Mouse (Mus musculus) mouse trophoblast stem cell (cell line): ENCODE data around the gene Tbrg4.

Experiments used
- in situ Hi-C, 2 experiments: fragments of 300-500 bp; cut with MseI, MboI; formaldehyde crosslinking; loops; 2 replicates in 1 of 2; 3 replicates in 1 of 2; pipeline ENCODE4 v1.15.1; 2025

Gene Tbrg4

DNA sequence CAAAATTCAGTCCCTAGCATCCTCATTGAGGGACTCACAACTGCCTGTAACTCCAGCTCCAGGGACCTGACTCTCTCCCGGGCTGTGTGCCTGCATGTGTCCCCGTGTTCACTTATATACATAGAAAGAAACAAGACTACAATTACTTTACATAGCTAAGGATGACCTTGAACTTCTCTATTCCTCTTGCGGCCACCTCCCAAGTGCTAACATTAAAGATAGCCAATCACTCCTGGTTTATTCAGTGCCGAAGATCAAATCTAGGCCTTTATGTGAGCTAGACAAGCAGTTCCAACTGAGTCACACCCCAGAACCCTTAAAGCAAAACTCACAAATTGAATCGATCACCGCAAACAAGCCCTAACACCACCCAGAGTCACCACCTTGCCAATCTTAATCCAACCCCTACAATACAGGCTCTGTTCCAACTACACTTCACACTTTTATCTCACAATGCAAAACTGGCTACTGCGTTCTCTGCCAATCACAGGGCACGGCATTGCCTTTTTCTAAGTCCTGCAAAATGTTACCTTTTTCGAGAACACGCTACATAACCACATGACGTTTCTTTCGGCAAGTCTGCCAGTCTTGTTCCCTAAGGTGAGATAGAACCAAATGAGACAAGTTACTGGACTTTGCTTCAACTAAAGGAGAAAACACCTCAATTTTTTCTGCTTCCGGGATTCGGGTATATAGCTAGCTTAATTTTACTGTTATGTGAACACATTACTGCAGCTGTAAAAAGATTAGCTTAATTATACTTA, 1.1 kb downstream of the Tbrg4 start:
- in situ Hi-C loops, result no loop called here

DNA sequence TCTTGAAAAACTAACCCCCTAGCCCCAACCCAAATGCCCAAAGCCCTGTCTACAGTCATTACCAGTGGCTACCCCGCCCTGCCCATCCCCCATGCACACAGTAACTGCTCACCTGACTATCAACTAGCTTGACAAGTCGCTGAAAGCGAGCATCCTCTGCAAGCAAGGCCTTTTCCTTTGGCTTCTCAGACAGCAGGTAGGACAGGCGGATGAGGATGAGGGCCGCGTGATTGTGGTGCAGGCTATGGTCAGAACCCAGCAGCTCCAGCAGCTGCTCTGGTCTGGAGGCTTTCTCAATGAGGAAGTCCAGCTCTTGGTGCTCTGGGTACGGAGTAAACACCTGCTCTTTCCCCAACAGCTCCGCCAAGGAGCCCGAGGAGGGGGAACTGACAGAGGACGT, 2.2 kb downstream of the Tbrg4 start:
- in situ Hi-C loops, result no loop called here

DNA sequence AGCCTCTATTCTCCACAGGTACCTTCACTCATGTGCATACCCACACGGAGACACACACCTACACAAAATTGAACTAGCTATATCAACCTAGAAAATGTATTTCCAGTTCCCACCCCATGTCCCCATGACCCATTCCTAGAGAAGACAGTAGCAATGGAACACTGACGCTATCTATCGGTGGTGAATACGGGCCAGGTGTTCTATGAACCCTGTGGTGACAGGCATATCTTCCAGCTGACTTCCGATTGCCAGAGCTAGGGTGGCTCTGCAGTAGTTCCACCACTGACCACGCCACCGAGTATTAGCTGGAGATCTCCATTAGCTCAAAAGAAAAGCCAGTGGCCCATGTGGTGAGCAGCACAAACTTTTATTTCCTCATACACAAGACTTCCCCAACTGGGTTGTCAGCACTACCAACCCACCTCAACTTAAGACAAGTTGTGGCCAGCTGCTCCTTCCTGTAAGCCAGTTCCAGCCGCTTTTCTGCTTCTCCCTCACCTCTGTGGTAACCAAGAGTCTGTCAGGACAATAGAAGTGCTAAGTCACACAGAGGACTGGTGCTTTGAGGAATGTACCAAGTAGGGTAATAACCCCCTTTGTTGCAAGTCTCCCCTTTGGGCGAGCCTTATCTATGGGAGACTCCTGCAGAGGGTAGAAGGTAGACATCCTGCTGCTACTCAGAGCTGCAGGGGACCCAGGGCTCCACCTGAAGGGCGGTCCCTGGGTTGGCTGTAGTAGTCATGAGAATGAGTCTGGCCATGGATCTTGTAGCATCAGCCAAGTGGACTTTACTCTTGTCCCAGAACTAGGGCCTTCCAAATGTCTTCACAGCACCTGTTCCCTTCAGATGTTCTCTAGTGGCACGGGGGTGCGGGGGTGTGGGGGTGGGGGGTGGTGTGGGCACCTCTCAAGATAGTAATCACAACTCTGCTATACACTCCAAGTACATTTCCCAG, 10.3 kb downstream of the Tbrg4 start:
- in situ Hi-C loops, result no loop called here

DNA sequence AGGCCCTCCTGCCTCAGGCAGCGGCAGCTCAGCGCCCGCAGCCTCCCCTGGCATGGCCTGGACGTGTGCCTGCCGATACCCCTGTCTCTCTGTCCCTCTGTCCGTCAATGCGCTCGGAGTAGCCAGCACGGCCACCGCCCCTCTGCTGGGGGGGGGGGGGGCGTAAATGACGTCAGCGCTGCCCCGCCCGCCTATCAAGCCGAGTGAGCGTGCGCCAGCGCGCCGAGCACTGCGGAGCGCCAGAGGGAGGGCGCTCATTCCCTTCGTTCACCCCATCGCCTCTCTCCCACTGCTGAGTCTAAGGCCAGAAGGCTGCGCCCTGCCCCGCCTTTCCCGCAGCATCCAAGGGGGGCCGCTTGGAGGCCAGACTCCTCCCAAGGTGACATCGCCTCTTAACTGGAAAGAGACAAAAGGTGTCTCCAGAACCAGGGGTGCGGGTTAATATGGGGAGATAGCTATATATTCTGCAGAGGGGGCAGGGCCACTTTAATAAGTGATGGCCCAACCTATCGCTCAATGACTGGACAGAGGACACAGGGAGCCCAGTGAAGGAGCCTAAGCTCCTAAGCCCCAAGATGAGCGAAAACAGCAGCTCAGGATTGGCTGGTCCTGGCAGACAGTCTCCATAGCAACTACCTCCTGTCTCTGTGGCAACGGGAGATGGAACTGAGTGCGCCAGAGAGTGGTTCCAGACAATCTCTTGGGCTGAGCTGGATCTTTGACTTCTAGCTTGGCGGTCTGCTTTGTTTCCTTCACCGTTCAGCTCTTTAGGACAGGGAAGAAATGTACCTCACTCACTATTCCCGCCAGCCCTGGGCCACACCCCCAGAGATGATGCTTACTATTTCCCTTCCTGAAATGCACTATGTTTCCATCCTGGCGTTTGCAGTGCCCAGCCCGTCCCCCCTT, 20.1 kb downstream of the Tbrg4 start, which contains the start of gene Nacad:
Nacad (minus strand) TSS at position 563 of the 909 bp plus-strand sequence.
- in situ Hi-C loops, result no loop called here

DNA sequence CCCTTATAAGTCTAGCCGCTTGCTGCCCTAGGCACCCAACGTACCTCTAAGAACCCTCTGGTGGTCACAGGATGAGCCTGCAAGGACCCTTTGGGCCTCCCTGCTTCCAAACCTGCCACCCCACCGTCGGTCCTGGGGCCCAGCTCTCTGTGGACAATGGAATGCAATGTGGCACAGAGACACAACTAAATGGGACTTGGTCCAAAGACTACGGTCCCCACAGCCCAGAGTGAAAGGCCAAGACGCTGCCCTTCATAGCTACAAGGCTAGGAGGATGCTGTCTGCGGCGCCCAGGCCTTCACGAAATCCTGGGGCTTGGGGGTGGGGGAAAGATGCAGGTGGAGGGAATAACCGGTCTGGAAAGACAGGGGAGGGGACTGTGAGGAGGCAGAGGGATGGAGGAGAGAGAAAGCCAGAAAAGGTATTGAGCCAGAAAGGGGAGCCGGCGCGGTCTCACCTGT, 20.8 kb downstream of the Tbrg4 start:
- in situ Hi-C loops, result no loop called here

DNA sequence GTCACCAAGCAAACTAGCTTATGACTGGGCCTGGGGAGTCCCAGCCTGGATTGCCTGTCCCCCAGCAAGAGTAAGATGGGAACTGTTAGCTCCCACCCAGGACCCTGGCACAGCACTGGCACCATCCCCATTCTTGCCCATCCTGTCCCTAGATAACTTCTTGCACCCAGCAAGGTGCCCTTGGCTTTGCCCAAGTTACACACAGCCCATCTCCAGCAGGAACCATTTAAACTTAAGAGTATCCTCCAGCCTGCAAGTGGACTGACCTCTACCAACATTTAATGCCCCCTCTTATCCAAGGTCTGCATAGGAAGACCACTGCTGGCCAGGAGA, 21.3 kb downstream of the Tbrg4 start:
- in situ Hi-C loops, result no loop called here

DNA sequence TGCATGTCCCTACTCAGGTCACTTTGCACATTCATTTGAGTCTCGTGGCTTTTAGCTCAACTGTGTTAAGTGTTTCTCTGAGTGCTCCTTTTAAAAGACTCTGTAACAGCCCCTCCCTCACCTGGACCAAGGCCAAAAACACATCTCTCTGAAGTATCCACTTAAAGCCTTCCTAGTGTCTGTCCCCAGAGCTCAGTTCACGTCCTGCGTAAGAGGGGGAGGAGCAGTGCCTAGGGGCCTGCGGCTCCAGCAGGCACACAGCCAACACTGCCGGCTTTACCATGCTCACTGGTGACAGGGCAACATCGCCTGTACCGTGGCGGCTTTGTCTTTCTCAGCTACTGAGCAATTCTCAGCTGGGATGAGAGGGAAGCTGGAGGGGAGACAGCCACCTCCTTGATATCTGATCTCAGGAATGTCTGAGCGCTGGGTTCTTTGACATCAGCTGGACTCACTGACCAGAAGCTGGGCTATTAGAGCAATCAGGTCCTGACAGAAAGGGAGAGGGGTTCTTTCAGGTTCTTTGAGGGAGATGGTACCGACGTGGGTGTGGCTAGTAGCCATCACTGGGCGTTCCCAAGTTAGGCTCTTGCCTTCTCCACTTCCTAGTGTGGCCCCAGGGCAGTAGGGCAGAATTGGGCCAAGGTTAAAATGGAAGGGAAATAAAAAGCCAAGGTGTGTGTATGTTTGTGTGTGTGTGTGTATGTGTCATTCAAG, 21.8 kb downstream of the Tbrg4 start:
- in situ Hi-C loops, result no loop called here

DNA sequence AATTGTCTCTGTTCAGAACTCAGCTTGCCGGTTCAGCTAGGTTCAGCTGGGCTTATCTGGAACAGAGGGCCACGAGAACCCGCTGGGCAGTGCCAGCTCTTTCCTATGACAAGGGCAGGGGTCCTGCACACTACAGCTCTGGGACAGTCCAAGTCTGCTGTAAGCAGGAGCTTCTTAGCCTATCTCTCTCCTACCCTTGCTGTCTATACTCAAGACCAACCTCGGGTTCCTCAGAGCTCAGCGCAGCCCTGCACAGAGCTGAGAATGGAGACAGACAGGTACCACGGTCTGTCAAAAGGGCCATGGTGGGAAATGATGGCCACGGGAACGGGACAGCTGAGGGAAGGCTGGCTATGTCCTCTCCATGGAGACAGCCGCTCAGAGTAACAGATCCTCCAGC, 22.6 kb downstream of the Tbrg4 start:
- in situ Hi-C loops, result no loop called here

DNA sequence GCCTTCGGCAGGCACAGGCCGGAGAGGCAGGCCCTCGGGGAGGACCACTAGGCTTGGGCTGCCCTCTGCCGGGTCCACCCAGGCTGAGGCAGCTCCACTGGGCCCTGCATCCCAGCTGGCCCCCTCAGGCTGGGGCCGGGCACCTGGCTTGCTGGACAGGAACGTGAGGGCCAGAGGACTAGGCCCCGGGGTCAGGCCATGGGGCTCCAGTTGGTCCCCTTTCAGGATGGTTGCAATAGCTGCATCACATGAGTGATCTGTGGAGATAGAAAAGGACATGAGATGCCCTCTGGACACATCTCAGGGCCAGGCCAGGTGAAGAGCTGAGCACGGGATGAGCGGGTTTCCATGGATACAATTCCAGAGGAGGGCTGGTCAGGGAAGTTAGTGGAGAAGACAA, 23.2 kb downstream of the Tbrg4 start:
- in situ Hi-C loops, result no loop called here

DNA sequence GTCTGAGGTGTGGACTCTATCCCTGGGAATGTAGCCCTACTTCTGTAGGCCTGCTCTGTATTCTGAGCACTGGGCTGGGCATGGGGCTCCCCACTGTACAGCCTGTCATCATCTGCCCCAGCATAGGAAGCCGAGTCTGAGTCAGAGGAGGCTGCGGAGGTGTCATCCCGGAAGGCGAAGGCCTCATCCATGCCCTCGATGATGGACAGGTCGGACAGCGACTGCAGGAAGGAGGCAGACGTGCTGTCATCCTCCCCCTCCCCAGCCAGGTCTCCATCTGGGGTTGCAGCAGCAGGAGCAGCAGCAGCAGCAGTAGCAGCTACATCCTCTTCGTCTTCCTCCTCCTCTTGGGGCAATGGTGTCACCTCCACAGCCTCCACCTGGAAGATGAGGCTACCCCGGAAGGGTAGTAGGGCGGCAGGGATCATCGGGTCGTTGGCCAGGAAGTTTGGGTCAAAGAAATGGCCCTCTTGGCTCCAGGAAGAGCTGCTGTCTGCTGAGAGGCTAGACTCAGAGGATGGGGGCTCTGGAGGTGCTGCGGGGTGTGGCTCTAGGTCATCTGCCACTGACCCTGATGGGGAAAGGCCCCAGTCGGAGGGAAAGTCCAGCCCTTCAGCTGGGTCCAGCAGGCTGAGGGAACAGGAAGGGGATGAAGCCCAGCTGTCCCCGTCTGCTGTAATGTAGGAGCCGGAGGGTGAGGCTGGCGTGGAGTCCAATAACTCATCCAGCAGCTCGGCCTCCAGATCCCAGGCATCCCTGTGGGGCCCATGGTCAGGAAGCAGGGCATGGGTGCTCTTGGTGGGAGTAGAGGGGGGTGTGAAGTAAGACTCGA, 24.0 kb downstream of the Tbrg4 start:
- in situ Hi-C loops, result no loop called here

DNA sequence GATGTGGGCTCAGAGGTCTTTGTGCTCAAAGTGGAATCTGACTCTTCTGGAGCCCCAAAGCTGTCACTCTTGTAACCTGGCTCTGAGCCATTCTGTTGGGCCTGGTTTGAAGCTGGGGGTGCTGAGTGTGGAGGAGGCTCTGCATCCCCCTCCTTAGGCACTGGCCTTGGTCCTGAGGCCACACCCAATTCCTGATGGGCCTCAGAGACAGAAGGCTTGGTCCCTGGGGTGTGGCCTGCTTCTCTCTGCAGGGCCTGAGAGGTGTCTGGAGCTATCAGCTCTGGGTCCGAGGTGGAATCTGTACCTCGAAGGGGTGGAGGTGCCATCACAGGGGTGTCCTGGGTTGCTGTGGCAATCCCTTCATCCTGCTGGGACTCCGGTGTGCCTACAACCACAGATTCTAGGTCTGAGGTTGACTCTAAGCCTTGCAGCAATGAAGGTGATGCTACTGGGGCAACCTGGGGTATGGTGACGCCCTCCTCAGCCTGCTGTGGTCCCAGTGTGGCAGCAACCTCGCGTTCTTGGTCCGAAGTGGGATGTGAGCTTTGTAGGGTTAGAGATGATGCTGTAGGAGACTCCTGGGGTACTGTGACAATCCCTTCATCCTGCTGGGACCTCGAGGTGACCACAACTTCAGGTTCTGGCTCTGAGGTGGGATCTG, 25.5 kb downstream of the Tbrg4 start:
- in situ Hi-C loops, result no loop called here

DNA sequence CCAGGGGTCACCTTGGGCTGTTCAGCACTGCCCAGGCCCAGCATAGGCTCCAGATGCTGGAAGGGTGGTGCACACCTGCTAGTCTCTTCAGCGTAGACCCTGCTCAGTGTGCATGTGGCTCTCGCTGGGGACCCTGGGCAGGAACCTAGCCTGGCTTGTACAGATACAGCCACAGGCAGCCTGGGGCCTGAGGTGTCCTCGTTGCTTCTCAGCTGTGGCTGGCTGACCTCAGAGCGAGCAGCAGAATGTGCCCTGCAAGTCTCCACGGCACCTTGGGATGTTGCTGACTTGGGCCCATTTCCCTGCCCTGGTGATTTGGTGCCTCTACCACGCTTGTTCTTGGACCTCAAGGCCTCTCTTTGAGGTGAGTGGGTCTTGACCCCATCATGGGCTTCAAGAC, 26.0 kb downstream of the Tbrg4 start:
- in situ Hi-C loops, result no loop called here

DNA sequence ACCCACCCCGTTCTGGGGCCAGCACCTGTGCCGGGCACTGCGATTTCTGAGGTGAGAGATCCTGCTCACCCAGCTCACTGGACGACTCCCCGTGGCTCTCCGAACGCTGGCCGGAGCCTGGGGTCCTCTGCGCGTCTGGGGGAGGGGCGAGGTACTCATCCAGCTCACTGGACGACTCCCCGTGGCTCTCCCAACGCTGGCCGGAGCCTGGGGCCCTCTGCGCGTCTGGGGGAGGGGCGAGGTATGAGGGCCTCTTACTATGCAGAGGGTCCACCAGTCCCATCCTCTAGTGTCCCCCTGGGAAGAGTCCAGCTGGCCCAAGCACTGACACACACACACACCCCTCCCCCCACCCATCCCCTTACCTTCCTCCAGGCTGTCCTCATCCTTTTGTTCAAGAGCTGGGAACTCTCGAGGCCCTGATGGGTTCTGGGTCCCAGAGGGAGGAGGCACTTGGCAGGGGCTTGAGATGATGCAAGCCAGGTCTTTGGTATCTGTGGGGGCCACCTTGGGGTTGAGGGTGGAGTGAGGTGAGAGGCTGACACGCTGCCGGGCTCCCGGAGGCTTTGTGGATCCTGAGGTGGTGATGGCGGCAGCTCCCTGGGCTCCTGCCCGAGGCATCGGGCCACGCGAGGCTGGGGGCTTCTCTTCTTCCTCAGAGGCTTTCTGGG, 26.7 kb downstream of the Tbrg4 start:
- in situ Hi-C loops, result no loop called here

DNA sequence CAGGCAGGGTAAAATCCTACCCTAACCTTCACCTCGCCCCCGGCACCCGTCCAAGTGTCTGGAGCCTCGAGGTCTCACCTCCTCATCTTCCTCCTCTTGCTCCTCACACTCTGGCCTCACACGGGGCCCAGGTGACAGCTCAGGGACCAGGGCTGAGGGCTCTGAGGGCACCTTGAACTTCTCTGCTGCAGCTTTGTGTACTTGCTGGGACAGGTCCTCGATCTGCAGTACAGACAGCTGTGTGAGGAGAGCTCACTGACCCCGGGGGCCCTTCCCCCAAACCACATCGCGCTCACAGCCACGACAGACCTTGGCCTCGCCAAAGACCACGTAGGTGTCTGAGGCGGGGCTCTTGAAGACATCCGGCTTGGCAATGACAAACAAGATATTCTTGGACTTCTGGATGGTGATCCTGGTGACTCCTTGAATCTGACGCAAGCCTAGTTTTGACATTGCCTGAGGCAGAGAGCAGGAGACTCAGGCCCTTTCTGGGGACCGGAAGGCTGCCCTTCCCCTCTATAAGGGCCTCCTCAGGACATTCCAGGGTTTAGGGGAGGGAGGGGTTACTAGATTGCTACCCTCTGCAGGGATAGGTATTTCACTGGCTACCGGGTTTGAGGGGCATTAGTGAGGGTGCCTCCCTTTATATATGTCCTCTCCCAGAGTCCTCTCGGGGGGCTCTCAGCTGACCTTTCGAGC, 27.5 kb downstream of the Tbrg4 start:
- in situ Hi-C loops, result no loop called here

DNA sequence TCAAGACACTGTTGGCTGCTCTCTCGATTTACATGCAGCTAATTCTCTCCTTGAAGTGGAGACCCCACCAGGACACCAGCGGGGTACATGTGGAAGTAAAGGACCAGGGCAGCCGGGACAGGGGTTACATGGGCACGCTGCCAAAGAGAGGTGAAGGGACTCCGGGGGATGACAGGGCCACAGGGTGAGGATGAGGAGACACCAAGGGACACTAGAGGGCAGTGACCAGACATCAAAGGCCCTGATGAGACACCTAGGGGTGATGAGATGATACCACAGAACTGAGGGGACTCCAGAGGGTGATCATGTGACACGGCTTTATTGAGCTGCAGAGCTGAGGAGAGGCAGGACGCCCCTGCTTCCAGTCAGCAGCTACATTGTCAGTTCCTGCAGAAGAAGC, 28.3 kb downstream of the Tbrg4 start:
- in situ Hi-C loops, result no loop called here

DNA sequence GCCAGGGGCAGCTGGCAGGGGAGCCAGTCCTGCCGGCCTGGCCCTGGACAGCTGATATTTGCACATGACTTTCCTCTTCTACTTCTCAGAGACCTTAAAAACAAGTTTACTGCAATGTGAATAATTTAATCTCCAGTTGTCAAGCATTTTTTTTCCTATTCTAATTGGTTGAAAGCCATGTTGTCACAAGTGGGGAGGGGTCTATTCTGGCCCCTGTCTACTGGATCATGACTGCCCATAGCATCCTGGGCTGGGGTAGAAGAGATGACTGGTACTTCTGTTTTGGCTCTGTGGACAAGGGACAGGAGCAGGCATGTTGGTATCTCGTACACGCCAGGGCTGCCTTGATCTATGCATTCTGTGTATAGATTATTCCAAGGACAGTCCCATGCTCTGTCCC, 29.3 kb downstream of the Tbrg4 start:
- in situ Hi-C loops, result no loop called here

DNA sequence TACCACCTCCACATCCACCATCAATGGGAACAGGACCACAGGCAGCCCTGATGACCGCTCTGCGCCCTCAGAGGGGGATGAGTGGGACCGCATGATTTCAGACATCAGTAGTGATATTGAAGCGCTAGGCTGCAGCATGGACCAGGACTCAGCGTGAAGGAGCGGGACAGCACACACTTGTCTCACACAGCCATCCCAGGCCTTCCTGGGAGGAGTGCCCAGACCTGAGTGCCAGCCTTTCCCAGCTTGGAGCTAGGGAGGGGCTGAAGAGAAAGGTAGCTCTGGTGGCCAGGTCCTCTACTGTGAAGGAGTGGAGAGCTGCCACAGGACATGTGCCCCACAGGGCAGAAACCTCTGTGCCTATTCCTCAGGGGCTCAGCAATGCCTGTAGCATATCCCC, 29.7 kb downstream of the Tbrg4 start:
- in situ Hi-C loops, result no loop called here

DNA sequence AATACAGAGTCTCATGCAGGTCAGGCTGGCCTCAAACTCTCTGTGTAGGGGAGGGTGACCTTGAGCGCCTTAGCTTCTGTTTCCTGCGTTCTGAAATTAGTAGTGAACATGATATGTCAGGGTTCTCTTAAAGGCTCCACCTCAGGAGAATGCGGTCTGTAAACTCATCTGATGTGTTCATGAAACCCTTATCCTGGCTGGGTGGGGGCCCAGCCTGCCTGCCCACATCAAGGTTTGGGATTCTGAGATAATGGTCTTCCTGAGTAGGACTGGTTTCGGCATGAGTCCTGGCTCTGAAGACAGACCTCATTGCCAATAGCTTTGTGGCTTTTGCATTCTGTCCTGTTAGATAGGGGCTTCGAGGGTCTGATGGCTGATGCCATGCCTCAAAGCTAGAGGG, 30.5 kb downstream of the Tbrg4 start:
- in situ Hi-C loops, result no loop called here

DNA sequence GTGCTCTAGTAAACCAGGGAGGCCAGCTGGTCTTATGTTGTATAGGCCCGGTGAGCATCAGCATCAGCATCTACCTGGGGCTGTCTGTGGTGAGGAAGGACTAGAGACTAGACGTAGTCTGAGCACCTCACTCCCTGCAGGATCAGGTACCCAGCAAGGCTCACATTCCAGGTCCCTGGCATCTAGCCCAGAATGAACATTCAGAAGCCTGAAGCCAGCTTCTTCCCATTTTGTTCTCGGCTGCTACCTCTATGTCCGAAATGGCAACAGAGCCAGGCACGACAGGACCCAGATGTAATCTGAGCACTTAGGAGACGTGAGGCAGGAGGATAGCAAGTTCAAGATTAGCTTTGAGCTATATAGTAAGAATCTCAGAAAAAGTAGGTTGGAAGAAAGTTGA, 31.0 kb downstream of the Tbrg4 start:
- in situ Hi-C loops, result no loop called here
